Mouse (Mus musculus): ENCODE measurements around the gene Fcor. TPM values are rescaled to one million over a fixed set of nuclear protein-coding genes. Genes with fewer than 3 reads are reported as not detected.

Fcor gene
- polyA plus RNA-seq, 1 experiment: 15.5 TPM

GRCm38 (mm10) chr8:3684530-3684929, 12.4 kb upstream of the Fcor start:
- Histone ChIP-seq H3K4me1 (ENCODE audit: control insufficient read depth, insufficient read depth, low read length) (0 out of 2 replicates have a peak, but pooled peaks cover 2% of the 10 kb centered on the region), H3K27ac (ENCODE audit: insufficient read depth, low read depth, low read length) (no peak overlapping the region), H3K27me3 (replicated peaks; ENCODE audit: control insufficient read depth, insufficient read depth, low read length) (no peaks in the 10 kb centered on the region), H3K4me3 (ENCODE audit: insufficient read depth, low read depth, low read length) (no peak overlapping the region), H3K36me3 (ENCODE audit: control insufficient read depth, insufficient read depth, low read length) (no peaks in the 10 kb centered on the region)
- DNase-seq: no peak
- no peak for TF ChIP-seq POLR2A (IDR thresholded peaks at IDR 0.05; ENCODE audit: low read depth, low read length)
- no peak for TF ChIP-seq CTCF (conservative IDR thresholded peaks at IDR 0.05; ENCODE audit: insufficient read depth, insufficient read length, low read depth, low read length)

- H3K36me3 ChIP-seq (ENCODE audit: control insufficient read depth, insufficient read depth, low read length): no peaks in the 10 kb centered on the region
- 60% methylated on average over 6 of the region's 6 CpGs for WGBS
Measured at GRCm38 (mm10) chr8:3683408-3684176, 11.4 kb upstream of the Fcor start.

GRCm38 (mm10) chr8:3682435-3682834, 10.3 kb upstream of the Fcor start:
- DNase-seq: no peak
- H3K27me3 ChIP-seq (replicated peaks; ENCODE audit: control insufficient read depth, insufficient read depth, low read length): no peaks in the 10 kb centered on the region
- WGBS: 89% methylated on average over 5 of the region's 5 CpGs
- H3K4me1 ChIP-seq (ENCODE audit: control insufficient read depth, insufficient read depth, low read length): peaks cover 4% of the 10 kb centered on the region; the same call in 1 of the 2 replicates
- no peak overlapping the region for H3K4me3 ChIP-seq (ENCODE audit: insufficient read depth, low read depth, low read length)
- TF ChIP-seq CTCF (conservative IDR thresholded peaks at IDR 0.05; ENCODE audit: insufficient read depth, insufficient read length, low read depth, low read length) (no peak), POLR2A (IDR thresholded peaks at IDR 0.05; ENCODE audit: low read depth, low read length) (no peak)
- no peaks in the 10 kb centered on the region for H3K36me3 ChIP-seq (ENCODE audit: control insufficient read depth, insufficient read depth, low read length)
- no peak overlapping the region for H3K27ac ChIP-seq (ENCODE audit: insufficient read depth, low read depth, low read length)

More at GRCm38 (mm10) chr8:3683408-3684176, 11.4 kb upstream of the Fcor start:
- Histone ChIP-seq H3K27ac (ENCODE audit: insufficient read depth, low read depth, low read length) (no peak overlapping the region), H3K4me1 (ENCODE audit: control insufficient read depth, insufficient read depth, low read length) (0 out of 2 replicates have a peak, but pooled peaks cover 2% of the 10 kb centered on the region), H3K4me3 (ENCODE audit: insufficient read depth, low read depth, low read length) (no peak overlapping the region), H3K27me3 (replicated peaks; ENCODE audit: control insufficient read depth, insufficient read depth, low read length) (no peaks in the 10 kb centered on the region)
- DNase-seq: peak; percentile 17
- TF ChIP-seq CTCF (conservative IDR thresholded peaks at IDR 0.05; ENCODE audit: insufficient read depth, insufficient read length, low read depth, low read length): no peak
- no peak for TF ChIP-seq POLR2A (IDR thresholded peaks at IDR 0.05; ENCODE audit: low read depth, low read length)

- no peaks in the 10 kb centered on the region for H3K36me3 ChIP-seq (ENCODE audit: control insufficient read depth, insufficient read depth, low read length)
- no peak overlapping the region for H3K4me3 ChIP-seq (ENCODE audit: insufficient read depth, low read depth, low read length)
- 74% methylated on average over 5 of the region's 5 CpGs for WGBS
- no peak overlapping the region for H3K27ac ChIP-seq (ENCODE audit: insufficient read depth, low read depth, low read length)
- no peaks in the 10 kb centered on the region for H3K27me3 ChIP-seq (replicated peaks; ENCODE audit: control insufficient read depth, insufficient read depth, low read length)
- DNase-seq: no peak
- TF ChIP-seq CTCF (conservative IDR thresholded peaks at IDR 0.05; ENCODE audit: insufficient read depth, insufficient read length, low read depth, low read length) (no peak), POLR2A (IDR thresholded peaks at IDR 0.05; ENCODE audit: low read depth, low read length) (no peak)
- H3K4me1 ChIP-seq (ENCODE audit: control insufficient read depth, insufficient read depth, low read length): peaks cover 7% of the 10 kb centered on the region; the same call in 1 of the 2 replicates
Measured at GRCm38 (mm10) chr8:3679656-3680055, 7.5 kb upstream of the Fcor start.

GRCm38 (mm10) chr8:3679236-3679635, 7.1 kb upstream of the Fcor start:
- 95% methylated on average over 23 of the region's 23 CpGs for WGBS
- no peak overlapping the region for H3K27ac ChIP-seq (ENCODE audit: insufficient read depth, low read depth, low read length)
- H3K4me3 ChIP-seq (ENCODE audit: insufficient read depth, low read depth, low read length): no peak overlapping the region
- H3K4me1 ChIP-seq (ENCODE audit: control insufficient read depth, insufficient read depth, low read length): peaks cover 7% of the 10 kb centered on the region; the same call in 1 of the 2 replicates
- H3K36me3 ChIP-seq (ENCODE audit: control insufficient read depth, insufficient read depth, low read length): no peaks in the 10 kb centered on the region
- no peak for DNase-seq
- TF ChIP-seq CTCF (conservative IDR thresholded peaks at IDR 0.05; ENCODE audit: insufficient read depth, insufficient read length, low read depth, low read length) (no peak), POLR2A (IDR thresholded peaks at IDR 0.05; ENCODE audit: low read depth, low read length) (no peak)
- no peaks in the 10 kb centered on the region for H3K27me3 ChIP-seq (replicated peaks; ENCODE audit: control insufficient read depth, insufficient read depth, low read length)

- no peak for DNase-seq
- Histone ChIP-seq H3K4me1 (ENCODE audit: control insufficient read depth, insufficient read depth, low read length) (peaks cover 7% of the 10 kb centered on the region; the same call in 1 of the 2 replicates), H3K4me3 (ENCODE audit: insufficient read depth, low read depth, low read length) (no peak overlapping the region), H3K36me3 (ENCODE audit: control insufficient read depth, insufficient read depth, low read length) (no peaks in the 10 kb centered on the region), H3K27ac (ENCODE audit: insufficient read depth, low read depth, low read length) (no peak overlapping the region), H3K27me3 (replicated peaks; ENCODE audit: control insufficient read depth, insufficient read depth, low read length) (no peaks in the 10 kb centered on the region)
- TF ChIP-seq CTCF (conservative IDR thresholded peaks at IDR 0.05; ENCODE audit: insufficient read depth, insufficient read length, low read depth, low read length) (no peak), POLR2A (IDR thresholded peaks at IDR 0.05; ENCODE audit: low read depth, low read length) (no peak)
- 95% methylated on average over 23 of the region's 23 CpGs for WGBS
Measured at GRCm38 (mm10) chr8:3678831-3679230, 6.7 kb upstream of the Fcor start.

GRCm38 (mm10) chr8:3676993-3677579, 4.9 kb upstream of the Fcor start:
- Histone ChIP-seq H3K4me3 (ENCODE audit: insufficient read depth, low read depth, low read length) (peak overlapping the region; percentile 89), H3K4me1 (ENCODE audit: control insufficient read depth, insufficient read depth, low read length) (peaks cover 7% of the 10 kb centered on the region; the same call in 1 of the 2 replicates), H3K36me3 (ENCODE audit: control insufficient read depth, insufficient read depth, low read length) (no peaks in the 10 kb centered on the region), H3K27me3 (replicated peaks; ENCODE audit: control insufficient read depth, insufficient read depth, low read length) (no peaks in the 10 kb centered on the region), H3K27ac (ENCODE audit: insufficient read depth, low read depth, low read length) (peak overlapping the region; percentile 84)
- peak; percentile 34 for DNase-seq
- 2% methylated on average over 15 of the region's 15 CpGs for WGBS
- TF ChIP-seq CTCF (conservative IDR thresholded peaks at IDR 0.05; ENCODE audit: insufficient read depth, insufficient read length, low read depth, low read length) (no peak), POLR2A (IDR thresholded peaks at IDR 0.05; ENCODE audit: low read depth, low read length) (no peak)
